Mouse (Mus musculus): Measurements from ENCODE around the gene Gng12.
"Not testable (repeated sequence)": the region's sequence is repeated elsewhere in the genome, so short reads cannot be mapped to it uniquely, and the experiment has no call there.

Gng12 gene

DNA sequence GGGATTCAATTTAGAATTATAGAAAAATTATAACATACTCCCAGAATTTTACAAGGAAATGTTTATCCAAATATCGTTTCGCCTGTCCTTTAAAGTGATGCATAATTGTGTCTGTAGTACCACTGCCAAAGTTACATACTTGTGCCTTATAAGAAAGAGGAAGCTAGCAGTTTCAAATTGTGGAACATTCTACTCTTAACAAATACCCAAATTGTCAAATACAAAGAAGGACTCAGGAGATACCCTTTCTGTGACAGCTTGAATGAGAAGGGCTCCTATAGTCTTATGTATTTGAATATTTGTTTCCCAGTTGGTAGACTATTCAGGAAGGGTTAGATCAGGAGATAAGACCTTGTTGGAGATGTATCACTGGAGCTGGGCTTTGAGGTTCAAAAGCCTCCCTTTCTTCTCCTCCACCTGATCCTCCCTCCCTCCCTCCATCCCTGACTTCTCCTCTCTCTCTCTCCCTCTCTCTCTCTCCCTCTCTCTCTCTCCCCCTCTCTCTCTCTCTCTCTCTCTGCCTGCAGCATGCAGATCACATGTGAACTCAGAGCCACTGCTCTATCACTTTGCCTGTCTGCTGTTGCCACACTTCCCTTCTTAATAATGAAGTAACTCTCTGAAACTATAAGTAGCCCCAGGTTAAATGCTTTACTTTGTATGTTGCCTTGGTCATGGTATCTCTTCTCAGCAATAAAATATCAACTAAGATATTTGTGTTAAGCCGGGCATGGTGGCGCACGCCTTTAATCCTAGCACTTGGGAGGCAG is 62.5 kb downstream of the Gng12 start:
- DNase-seq = no peak

DNA sequence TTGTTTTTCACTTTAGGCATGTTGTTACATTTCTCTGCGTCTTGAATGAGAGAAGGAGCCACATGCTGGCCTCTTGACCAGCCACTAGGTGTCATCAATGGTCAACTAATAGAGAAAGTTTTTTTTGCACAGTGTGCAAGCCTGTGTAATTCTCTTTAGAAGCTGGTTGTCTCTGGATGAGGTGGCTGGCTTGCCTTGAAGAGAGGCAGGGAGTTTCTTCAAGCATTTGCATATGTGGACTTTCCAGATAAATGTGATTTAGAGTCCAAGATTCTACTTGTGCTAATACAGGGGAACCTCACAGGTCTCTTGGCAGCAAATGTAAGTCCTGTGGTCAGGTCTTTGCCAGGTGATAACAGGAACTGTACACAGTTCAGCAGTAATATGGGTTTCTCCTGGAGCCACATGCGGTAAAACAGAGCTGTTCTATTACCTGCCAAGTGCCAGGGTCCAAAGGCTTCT is 66.4 kb downstream of the Gng12 start:
- DNase-seq = peak; percentile 38

DNA sequence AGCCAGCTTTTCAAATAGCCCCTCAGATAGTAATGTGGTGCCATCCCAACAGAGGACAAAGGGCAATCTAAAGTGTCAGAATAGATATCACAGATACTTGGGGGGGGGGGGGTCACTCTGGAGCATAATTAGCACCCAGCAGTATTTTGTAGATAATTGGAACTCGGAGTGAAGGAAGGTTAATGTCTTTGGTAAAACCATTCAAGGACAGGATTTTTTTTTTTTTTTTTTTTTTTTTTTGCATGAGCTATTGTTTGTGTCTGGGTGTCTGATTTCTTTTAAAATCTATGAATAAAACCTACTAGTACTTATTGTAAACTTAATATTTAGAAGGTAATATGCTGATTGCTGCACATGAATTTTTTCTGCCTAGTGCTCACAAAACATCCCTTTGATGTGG is 66.9 kb downstream of the Gng12 start:
- no peak for DNase-seq

DNA sequence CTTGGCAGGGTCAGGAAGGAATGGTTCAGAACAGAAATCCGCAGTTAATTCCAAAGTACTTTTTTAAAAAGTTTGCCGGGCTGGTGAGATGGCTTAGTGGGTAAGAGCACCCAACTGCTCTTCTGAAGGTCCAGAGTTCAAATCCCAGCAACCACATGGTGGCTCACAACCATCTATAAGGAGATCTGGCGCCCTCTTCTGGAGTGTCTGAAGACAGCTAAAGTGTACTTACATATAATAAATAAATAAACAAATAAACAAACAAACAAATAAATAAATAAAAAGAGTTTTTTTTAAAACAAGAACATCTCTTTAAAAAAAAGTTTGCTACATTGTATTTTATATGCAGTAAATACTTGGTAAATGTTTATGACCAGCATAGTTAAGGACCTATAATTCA is 67.5 kb downstream of the Gng12 start:
- not testable (repeated sequence) for DNase-seq

DNA sequence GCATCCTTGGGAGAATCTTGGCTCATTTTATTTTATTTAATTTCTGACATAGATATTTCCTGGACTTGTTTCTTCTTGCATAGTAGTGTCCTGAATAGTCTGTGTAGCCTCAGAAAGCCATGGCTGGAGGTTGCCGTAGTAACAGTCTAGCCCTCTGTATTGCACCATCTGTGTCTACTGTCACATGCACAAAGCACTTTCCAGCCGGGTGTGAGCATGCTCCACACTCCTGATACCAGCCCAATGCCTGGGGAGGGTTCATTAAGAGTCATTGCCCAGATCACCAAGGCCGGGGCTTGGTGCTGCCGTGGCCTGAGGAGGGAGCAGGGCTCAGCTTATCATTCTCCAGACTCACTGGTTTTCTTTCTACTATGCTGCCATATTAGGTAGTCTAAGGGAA is 68.0 kb downstream of the Gng12 start:
- DNase-seq = no peak

DNA sequence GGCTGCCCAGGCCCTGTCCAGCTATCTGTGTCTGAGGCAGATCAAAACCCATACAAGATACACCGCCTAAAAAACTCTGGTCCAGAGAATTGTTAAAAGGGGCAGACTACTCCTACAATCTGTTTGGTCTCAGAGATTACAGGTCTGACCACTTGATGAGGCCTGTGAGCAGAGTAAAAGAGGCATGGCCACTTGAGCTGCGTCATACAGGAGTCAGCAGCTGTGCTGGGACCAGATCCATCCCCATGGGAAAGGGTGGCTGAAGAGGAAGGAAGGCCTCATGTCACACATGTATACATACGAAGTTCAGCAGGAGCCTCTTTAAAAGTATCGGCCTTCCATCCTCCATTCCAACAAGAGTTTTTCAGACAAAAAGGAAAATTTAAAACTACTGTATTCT is 69.0 kb downstream of the Gng12 start:
- no peak for DNase-seq

DNA sequence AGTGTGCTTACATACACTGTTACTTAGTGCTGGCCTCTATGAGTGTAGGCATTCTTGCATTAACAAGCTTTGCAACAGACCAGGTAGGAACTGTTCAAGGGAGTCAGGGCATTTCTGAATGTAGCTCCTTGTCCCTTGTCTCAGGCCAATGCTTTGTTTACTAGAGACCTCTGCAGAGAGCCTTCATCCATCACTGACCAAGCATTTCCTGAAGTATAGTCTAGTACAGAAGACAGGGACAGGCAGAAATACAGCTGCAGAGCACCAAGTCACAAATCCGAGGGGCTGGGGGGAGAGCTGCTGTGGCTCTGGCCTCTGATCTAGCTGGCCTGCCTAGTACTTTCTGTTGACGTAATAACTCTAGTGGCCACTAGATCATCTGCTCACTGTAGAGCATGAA is 71.6 kb downstream of the Gng12 start:
- DNase-seq = no peak

DNA sequence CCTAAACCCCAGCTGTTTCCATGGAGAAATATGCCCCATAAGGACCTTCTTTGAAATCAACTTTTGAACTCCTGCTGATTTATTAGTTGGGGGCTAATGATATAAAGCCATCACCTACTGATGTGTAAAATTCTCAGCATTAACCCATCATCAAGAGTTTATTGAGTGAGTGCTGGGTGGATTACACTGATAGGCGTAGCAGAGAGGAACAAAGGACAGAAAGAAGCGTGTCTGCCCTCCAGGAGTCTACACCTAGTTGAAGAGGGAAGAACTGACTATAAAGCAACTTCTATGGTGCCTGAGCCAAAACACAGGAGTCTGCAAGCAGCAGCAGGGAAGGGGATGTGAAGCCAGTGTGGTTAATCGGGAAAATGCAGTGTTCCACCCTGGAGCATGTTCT is 73.2 kb downstream of the Gng12 start:
- no peak for DNase-seq

DNA sequence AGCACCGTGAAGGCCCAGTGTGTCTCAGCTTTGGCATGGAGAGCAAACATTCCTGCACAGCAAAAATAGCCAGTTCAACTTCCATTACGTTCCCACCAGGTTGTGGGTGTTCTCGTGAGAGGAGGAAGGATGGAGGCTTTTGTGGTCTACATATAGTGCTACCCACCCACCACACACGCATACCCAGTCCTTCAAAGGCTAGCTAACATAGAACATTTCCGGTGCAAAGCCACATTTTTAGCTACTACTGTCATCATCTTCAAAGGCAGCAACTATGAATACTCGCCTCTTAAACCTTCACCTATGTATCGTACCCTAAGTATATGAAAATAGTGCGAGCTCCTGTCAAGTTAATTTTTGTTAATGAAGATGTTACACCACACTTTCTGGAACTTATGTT is 76.1 kb downstream of the Gng12 start:
- DNase-seq = no peak

DNA sequence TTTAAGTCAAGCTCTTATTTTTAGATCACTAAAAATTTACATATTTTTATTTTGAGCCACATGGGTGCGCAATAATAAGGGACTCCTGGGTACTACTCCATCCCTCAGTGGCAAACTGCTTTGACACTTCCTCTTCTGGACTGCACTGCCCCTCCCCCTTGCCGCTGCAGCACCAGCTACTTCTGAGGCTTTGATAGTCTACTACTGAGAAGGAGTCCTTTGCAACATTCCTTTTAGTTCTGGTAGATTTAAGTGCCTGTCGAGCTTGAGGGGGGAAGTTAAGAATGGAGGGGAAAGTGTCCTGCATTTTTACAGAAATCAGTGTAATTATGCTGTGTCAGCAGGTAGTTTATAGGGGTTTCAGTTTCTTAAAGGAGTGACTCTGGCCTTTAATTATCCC is 77.0 kb downstream of the Gng12 start:
- DNase-seq = no peak

DNA sequence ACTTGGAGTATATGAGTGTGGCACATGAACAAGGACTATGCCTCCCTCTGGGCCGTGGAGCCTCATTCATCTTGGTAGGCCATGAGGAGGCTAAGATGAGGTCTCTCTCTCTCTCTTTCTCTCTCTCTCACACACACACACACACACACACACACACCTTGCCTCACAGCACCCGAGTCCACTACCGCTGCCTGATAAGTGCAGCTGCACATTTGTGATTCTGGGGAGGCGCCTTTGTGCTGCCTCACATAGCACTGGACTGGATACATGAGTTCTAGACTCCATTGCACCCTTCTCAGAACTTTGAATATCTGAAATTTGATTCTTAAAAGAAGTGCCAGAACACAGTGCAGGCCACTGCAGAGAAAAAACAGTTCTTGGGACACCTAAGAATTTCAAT is 79.3 kb downstream of the Gng12 start:
- DNase-seq = no peak

DNA sequence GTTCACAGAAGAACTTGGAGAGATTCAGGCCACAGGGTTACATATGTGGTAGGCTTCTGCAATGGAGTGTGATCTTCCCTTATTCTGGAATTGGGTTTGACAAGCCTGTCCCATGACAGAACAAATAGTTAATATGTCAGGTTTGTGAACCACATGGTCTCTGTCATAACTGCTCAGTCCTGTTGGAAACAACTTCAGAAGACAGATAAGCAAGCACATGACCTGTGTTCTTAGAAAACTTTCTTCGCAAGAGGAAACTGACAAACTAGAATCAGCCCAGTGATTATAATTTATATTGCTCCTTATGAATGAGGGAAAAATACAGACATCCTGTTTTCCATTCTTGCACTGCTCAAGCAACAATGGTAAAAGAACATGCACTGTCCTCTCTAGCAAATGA is 83.0 kb downstream of the Gng12 start:
- DNase-seq = no peak

DNA sequence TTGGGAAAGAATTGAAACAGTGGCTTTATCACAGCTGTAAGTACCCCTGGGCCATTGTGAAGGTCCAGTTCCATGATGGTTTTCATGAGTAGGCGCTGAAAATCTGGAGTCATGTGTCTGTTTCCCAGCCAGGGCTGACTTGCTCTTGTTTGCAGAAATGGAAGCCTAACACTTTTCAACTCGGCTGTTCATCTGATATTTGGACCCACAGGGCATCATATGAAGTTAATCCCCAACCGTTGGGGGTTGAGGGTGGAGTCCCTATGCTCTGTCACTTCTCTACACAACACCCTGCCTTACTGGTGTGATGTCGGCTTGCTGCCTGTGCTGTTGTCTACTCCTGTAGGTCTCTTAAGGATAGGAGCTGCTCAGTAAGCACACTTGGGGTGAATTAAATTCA is 83.8 kb downstream of the Gng12 start:
- DNase-seq = no peak

DNA sequence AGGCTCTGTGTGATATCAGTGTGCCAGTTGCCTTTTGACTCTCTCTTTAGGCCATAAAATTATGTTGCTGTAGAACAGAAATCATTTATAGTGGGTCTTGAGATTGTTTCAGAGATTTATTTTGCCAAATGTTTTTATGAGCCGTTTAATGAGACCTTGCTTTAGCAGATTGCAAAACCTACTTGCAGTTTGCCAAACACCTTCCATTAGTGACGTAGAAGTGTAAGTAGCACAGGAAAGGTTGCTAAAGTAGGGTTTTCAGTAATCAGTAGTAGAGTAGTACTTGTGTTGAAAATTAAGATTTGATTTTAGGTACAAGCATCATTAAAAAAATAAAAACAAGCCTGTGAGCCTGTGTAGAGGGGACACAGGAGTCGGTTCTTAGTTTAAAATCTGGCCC is 85.2 kb downstream of the Gng12 start:
- DNase-seq = no peak

DNA sequence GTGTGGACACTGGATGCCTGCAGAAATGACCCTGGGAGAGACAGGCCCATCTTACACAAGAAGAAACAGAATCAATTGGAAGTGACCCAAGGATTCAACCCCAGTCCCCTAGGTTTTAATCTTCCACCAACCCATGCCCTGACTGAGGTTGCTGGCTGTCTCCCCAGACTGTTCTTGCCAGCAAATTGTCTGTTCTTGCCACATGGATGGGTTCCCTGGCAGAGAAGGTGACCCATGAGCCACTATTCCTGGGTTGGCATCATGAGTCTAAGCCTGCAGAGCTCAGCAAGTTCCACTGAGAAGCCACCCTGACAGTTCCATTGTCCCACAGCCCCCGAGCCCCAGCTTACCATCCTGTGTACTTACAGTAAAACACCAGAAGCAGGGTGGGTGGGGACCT is 85.7 kb downstream of the Gng12 start:
- peak; percentile 47 for DNase-seq

DNA sequence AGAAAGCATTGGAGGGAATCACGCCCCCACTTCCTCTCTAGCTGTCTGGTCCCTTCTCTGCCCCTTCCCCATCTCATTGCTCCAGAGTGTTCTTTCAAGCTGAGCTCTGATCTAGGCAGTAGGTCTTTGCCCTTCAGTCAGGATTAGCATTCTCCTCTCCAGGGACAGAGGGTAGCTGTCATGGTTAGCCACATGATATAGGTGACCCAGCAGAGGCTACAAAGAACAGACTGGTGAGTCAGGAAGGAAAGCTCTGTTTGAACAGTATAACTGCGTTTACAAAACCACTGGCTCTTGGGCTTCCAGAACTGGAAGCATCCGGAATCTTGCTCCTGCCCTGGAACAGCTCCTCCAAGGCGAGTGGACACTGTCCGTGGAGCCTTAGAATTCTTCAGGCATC is 87.9 kb downstream of the Gng12 start:
- no peak for DNase-seq

DNA sequence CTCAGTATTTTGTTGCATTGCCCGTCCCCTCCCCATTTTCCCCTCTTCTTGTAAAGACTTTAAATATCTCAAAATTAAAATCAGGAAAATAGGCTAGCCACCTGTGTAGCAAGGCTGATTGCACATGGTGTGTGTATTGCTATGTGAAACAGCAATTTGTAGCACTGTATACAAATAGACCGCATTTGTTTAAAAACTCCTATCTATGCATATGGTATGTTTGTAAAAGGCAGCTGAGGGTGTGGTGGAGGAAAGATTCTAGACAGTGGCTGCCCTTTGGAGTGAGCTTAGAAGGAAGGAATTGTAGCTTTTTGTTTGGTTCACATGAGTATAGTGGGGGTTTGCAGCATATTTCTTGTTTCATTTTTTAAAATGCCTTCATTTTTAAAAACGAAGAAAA is 88.5 kb downstream of the Gng12 start:
- no peak for DNase-seq

DNA sequence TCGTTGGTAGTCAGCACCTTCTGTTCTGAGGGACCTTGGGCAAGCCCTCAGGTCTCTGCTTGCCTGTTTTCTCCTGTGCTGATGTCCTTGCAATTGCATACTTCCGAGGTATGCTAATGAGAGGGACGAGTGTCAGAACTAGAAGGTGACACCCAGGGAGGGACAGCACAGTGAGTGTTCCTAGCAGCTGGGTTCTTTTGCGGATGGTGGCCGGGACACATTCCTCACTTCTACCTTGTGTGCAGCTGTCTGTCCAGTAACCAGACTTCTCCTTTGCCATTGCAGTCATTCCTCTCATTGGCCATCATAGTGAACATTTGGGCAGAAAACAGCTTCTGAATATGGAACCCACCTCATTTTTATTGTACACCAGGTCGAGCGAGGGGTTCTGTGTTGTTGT is 89.3 kb downstream of the Gng12 start:
- no peak for DNase-seq

DNA sequence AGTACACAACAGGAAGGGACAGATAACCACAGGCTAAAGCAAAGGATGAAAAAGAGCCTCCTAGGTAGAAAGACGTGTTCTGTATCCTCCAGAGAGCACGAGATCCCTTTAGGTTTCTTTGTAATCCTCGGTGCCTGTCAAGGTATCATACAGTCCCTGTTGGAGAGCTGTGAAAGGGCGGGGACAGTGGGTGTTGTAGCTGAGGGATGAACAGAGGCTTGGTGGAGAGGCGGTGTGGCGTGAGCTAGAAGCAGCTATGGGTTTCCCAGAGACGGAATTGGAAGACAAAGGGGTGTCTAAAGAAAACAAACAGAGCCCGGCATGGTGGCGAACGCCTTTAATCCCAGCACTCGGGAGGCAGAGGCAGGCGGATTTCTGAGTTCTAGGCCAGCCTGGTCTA is 89.9 kb downstream of the Gng12 start:
- DNase-seq = no peak

DNA sequence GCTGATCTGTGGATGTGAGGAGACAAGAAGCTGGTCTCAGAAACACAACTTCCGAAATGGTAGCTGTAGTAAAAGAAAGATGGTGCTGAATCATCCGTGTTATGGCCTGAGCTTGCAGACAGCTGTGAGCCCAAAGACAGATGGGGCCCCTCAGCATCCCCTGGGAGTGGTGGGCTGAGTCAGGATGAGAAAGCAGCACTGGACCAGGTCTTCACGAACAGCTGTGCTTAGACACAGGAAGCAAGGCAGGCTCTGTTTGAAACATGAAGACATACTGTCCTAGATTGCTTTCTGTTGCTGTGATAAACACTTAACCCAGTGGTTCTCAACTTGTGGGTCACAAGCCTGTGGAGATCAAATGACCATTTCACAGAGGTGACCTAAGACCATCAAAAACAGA is 91.4 kb downstream of the Gng12 start:
- DNase-seq = no peak

DNA sequence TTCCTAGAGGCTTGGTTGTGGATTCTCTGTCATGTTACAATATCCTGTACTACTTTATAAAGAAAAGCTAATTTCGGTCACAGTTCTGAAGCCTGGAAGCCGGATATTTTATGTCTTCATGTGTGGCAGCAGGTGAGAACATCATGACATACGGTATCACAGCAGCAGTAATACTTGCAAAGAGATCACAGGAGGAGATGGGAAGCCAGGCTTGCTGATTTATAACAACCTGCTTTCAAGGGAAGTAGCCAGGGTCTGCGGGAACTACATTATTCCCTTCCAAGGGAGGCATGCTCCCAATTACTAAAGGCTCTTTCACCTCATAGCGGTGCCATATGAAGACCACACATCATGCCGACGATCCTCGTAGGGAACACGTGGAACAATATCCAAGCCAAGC is 92.2 kb downstream of the Gng12 start:
- DNase-seq = no peak

DNA sequence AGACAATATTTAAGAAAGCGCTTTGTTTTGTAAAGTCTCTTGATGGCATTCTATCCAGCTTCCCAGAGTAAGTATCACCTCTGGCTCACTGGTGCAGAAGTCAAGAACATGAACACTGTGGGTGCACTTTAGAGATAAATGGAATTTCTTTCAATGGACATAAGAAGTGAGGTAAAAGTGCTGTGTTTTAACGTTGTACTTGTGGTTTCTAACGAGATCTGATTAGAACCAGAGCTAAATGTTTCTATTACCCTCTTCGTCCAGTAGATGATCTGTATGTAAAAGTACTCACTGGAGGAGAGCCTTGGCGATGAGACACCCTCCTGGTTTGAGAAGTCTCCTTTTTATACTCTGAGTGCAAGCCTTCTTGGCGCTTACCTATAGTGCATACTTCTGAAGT is 92.8 kb downstream of the Gng12 start:
- no peak for DNase-seq

DNA sequence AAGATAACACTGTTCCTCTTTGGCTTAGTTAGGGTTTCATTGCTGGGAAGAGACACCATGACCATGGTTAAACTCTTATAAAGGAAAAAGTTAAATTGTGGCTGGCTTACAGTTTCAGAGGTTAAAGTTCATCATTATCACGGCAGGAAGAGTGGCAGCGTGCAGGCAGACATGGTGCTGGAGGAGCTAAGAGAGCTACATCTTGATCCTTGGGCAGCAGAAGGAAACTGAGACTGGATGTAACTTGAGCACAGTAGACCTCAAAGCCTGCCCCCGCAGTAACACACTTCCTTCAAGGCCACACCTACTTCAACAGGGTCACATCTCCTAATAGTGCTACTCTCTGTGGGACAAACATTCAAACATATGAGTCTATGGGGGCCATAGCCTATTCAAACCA is 93.3 kb downstream of the Gng12 start:
- DNase-seq = no peak

DNA sequence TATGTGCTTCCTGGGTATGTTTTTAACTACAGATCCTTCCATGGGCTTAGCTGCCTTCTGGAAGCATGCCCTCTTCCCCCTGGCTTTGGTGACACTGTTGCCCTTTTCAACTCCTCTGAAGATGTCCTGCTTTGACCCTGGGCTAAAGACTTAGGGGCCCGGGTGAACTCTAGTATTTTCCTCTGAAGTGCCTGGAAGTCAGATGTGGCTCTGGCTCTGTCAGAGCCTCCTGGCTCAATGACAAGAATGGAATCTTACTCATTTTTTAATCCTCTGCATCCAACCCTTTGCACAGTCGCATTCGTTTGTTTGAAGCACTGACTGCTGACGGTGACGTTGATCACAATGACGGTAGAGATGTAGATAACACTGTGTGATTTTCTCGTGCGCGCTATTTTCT is 96.0 kb downstream of the Gng12 start:
- no peak for DNase-seq

DNA sequence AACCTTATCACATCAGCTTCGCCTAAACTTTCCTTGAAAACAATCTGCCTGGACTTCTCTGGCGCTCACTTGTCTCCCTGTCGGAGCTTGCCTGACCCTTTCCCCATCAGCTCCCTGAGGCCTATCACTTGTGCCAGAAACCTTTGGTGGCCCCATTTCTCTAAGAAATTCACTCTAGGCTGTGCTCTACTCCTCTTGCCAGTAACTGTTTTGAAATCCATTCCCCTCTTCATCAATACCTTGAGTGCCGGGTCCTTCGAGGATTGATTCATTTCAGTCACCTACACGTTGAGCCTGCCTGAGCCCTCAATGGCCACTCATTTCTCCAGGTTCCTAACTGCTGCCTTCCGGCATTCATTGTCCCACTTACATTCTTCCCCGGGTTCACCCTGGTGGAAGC is 96.6 kb downstream of the Gng12 start:
- no peak for DNase-seq

DNA sequence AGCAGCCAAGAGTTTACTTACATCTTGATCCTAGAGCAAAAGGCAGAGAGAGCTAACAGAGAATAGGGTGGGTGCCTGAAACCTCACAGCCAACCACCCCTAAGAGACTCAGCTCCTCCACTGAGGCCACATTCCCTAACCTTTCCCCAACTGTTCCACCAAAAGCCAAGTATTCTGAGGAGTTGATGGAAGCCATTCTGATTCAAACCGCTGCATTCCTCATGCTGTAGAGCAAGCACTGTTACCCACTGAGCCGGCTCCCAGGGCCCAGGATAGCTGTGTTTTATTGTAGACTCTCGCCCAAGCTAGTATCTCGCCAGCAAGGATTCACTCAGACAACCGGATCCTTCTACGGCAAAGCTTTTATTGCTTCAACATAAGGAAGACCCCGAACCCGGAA is 98.8 kb downstream of the Gng12 start:
- no peak for DNase-seq
